Mouse (Mus musculus): ENCODE measurements around the gene Nat8f4. TPM values are rescaled to one million over a fixed set of nuclear protein-coding genes. Genes with fewer than 3 reads are reported as not detected.

Nat8f4 gene
- total RNA-seq, 2 experiments from 2014 or later, result 0.97 to 1.1 TPM

Other genes with a start within 250 kb of the Nat8f4 start
- gene Nat8f7, start 191.7 kb downstream of the Nat8f4 start, total RNA-seq (2021), result under 1 TPM in 1 of 2 experiments, not detected in 1; 0.31 TPM
- gene Nat8f3, start 139.1 kb downstream of the Nat8f4 start, total RNA-seq (2021), result under 1 TPM in 1 of 2 experiments, not detected in 1; 0.20 TPM
- gene Nat8f6, start 83.9 kb downstream of the Nat8f4 start, total RNA-seq (2021), result not detected
- not detected for gene Nat8f5, start 83.9 kb downstream of the Nat8f4 start, total RNA-seq (2021)
- not detected for gene Nat8, start 72.8 kb downstream of the Nat8f4 start, total RNA-seq (2021)
- under 1 TPM in 1 of 2 experiments, not detected in 1; 0.08 TPM for gene Nat8f2, start 35.7 kb downstream of the Nat8f4 start, total RNA-seq (2021)
- gene Tprkb, start 7.0 kb upstream of the Nat8f4 start, total RNA-seq (2021), result 10 to 100 TPM; 13.3 to 13.5 TPM
- 1 to 10 TPM; 2.8 to 3.2 TPM for gene Nat8f1, start 10.8 kb upstream of the Nat8f4 start, total RNA-seq (2021)
- gene Dusp11, start 56.8 kb upstream of the Nat8f4 start, total RNA-seq (2021), result 10 to 100 TPM; 29.3 to 38.4 TPM
- not detected for gene Figla, start 111.3 kb upstream of the Nat8f4 start, total RNA-seq (2021)
- gene Add2, start 123.8 kb upstream of the Nat8f4 start, total RNA-seq (2021), result under 1 TPM; 0.18 to 0.30 TPM